Mouse (Mus musculus): ENCODE results near the gene Acsm5. TPM values are rescaled to one million over a fixed set of nuclear protein-coding genes. Genes with fewer than 3 reads are reported as not detected.

The Acsm5 gene
- total RNA-seq (2023) = not detected

DNA sequence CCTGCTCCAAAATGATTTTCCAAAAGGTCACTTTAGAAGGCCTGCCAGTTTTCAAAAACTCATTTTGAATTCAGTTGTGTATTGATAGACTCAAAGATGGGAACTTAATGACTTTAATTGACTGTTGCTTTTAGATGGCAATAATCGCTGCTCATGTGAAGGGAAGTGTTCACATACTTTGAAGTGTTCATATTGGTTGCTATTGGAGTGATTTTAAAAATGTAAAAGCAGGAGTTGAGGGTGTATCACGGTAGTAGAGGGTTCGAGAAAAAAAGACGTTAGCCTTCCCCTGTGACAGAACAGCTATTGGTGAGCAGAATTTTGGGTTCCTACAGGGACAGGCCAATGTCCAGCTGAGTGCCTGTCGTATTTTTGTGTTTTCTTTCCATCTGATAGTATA lies at the start of gene Acsm5:
TSS of gene Acsm5 (plus strand) at position 301 of the 400 bp plus-strand sequence.

DNA sequence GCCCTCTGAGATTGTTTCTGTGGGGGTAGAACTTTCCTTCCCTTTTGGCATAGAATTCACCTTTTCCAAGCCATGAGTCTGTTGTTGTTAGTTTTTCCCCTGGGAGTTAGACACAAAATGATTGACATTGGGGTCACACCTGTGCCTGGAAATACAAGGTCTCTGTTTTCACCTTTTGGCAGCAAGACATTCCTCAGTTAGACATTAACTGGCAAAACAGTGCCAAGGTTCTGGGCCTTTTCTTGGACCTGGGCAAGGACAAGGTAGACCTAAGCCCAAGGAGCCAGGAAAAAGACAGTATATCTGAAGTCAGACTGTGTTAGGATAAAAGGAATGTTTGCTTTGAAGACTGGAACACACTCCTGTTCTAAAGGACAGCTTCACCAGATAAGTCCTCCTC lies 40.0 kb upstream of the Acsm5 start, which contains the start of gene Umod:
TSS of gene Umod (minus strand) at position 27 of the 400 bp plus-strand sequence.

DNA sequence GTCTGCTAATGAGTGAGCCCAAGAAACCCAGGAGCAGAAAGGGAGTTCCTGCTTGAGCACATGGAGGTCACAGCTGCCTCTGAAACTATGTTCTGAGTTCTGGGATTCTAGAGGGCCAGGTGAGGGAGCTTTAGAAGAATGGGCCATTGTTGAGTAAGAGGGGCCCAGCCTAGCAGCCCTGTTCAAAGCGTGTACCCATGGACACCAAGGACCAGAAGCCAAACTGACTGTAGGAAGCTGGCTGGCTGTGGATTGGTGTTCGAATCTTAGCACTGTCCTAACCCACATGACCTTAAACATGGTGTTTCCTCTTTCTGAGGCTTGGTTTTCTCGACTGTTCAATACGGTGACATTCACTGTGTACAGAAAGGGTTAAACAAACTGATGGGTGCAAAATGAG lies 4.1 kb downstream of the Acsm5 start, which contains the start of gene Pdilt:
TSS of gene Pdilt (minus strand) at position 101 of the 400 bp plus-strand sequence.

DNA sequence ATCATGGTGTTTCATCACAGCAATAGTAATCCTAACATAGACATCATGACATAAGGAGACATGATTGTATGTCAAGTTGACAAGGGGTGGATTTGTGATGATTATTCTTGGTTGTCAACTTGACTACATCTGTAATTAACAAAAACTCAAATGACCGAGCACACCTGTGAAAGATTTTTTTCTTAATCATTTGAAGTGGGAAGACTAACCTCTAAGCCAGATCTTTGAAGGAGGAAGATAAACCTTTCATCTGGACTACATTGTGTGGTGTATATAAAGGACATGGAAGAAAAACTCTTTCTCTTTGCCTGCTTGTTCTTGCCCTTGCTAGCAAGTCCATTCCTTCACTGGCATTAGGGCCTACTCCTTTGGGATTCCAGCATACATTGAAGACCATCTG lies 34.8 kb downstream of the Acsm5 start, which contains the start of gene Acsm2:
TSS of gene Acsm2 (plus strand) at position 301 of the 400 bp plus-strand sequence.

Other genes starting within 250 kb of the Acsm5 start
- 1 to 10 TPM; 4.1 to 5.2 TPM for gene Gp2, start 60.2 kb upstream of the Acsm5 start, total RNA-seq (2023)
- not detected for gene Umod, start 40.2 kb upstream of the Acsm5 start, total RNA-seq (2023)
- gene Pdilt, start 4.0 kb downstream of the Acsm5 start, total RNA-seq (2023) = not detected
- gene Acsm2, start 34.9 kb downstream of the Acsm5 start, total RNA-seq (2023) = not detected
- gene Acsm1, start 87.6 kb downstream of the Acsm5 start, total RNA-seq (2023) = not detected
- gene Acsm4, start 170.6 kb downstream of the Acsm5 start, total RNA-seq (2023) = not detected
- gene Thumpd1, start 201.3 kb downstream of the Acsm5 start, total RNA-seq (2023) = 10 to 100 TPM; 19.8 to 22.5 TPM
- not detected for gene Acsm3, start 241.5 kb downstream of the Acsm5 start, total RNA-seq (2023)

All from monocyte, adult 59 days (primary cell).